Mouse (Mus musculus): Measurements from ENCODE around the gene Vmn1r211. TPM values are rescaled to one million over a fixed set of nuclear protein-coding genes. Genes with fewer than 3 reads are reported as not detected.
"Not testable (repeated sequence)": the region's sequence is repeated elsewhere in the genome, so short reads cannot be mapped to it uniquely, and the experiment has no call there.

Vmn1r211 gene
- polyA plus RNA-seq, 1 experiment from 2014 or later, result not detected

DNA sequence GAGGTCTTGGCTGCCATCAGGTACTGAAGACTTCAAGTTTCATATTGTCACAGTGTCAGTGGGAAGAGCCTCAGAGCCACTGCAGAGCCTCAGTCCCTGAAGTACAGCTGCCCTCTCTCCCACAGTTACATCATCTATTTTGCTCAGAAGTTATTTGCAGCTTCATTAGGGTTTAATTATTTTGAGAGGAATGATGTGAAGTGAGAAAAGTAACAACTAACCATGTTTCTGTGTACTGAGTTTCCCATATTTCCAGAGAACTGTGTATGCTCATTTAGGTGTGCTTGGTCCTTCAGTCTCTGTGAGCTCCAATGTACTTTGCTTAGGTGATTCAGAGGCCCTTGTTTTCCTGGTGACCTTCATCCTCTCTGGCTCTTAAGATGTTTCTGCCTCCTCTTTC lies 47.8 kb downstream of the Vmn1r211 start, which contains the start of gene Vmn1r209:
Gene Vmn1r209, minus strand, starts transcription at position 101 of the 400 bp plus-strand sequence.
- H3K27me3 ChIP-seq (replicated peaks; ENCODE audit: control insufficient read depth, insufficient read depth, low read length); ATAC-seq (replicated peaks; ENCODE audit: low FRiP score); H3K27ac ChIP-seq (ENCODE audit: low read depth, low read length); H3K4me1 ChIP-seq (replicated peaks; ENCODE audit: control insufficient read depth, insufficient read depth, low read length); DNase-seq (ENCODE audit: low spot score); H3K4me2 ChIP-seq; H3K9me3 ChIP-seq (ENCODE audit: control insufficient read depth, low read length); H3K36me3 ChIP-seq (ENCODE audit: control insufficient read depth, insufficient read depth, low read length); H3K9ac ChIP-seq (ENCODE audit: low read depth, low read length); H3K4me3 ChIP-seq (ENCODE audit: low read depth, low read length): not testable (repeated sequence)

Other genes with a start within 250 kb of the Vmn1r211 start
- not detected in 2 replicates for gene Vmn1r206, start 233.3 kb downstream of the Vmn1r211 start, polyA plus RNA-seq (2014; fragmentation: Nextera tagmentation; extraction: Ambion mirVana)
- not detected in 2 replicates for gene Vmn1r207-ps, start 127.9 kb downstream of the Vmn1r211 start, polyA plus RNA-seq (2014; fragmentation: Nextera tagmentation; extraction: Ambion mirVana)
- not detected in 2 replicates for gene Vmn1r208, start 80.2 kb downstream of the Vmn1r211 start, polyA plus RNA-seq (2014; fragmentation: Nextera tagmentation; extraction: Ambion mirVana)
- gene Vmn1r209, start 47.9 kb downstream of the Vmn1r211 start, polyA plus RNA-seq (2014; fragmentation: Nextera tagmentation; extraction: Ambion mirVana), result not detected in 2 replicates
- not detected in 2 replicates for gene Vmn1r210, start 26.2 kb downstream of the Vmn1r211 start, polyA plus RNA-seq (2014; fragmentation: Nextera tagmentation; extraction: Ambion mirVana)
- gene Vmn1r212, start 26.6 kb upstream of the Vmn1r211 start, polyA plus RNA-seq (2014; fragmentation: Nextera tagmentation; extraction: Ambion mirVana), result not detected in 2 replicates
- gene Vmn1r213, start 150.1 kb upstream of the Vmn1r211 start, polyA plus RNA-seq (2014; fragmentation: Nextera tagmentation; extraction: Ambion mirVana), result not detected in 2 replicates
- not detected in 2 replicates for gene Vmn1r214, start 172.9 kb upstream of the Vmn1r211 start, polyA plus RNA-seq (2014; fragmentation: Nextera tagmentation; extraction: Ambion mirVana)
- not detected in 2 replicates for gene Vmn1r215, start 210.5 kb upstream of the Vmn1r211 start, polyA plus RNA-seq (2014; fragmentation: Nextera tagmentation; extraction: Ambion mirVana)